Mouse (Mus musculus): ENCODE data around the gene Sdk2. TPM values are rescaled to one million over a fixed set of nuclear protein-coding genes. Genes with fewer than 3 reads are reported as not detected.
A peak's percentile ranks its signal among the peaks of the same experiment; 100 is the strongest.

The Sdk2 gene
- polyA plus RNA-seq, 1 experiment = 3.0 TPM

DNA sequence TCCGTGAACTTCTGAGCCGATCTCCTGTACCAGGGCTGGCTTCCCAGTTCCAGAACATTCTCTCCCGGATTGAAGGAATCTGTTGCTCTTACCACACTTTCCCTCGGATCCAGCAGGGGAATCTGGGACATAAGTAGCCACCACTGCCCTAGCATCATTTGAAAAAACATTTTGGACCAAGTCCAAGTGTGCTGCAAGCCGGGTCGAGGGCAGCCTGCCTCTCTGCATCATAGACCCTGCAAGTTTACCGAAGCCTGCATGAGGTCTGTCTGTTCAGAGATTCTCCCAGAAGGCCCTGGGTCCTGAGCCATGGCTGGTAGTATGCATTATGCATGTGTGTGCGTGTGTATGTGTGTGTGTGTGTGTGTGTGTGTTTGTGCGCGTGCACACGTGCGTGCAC is 271.0 kb downstream of the Sdk2 start:
- H3K27me3 ChIP-seq (ENCODE audit: control insufficient read depth, insufficient read depth, low read length) = no peaks in the 10 kb centered on the region
- no peak overlapping the region for H3K4me3 ChIP-seq (ENCODE audit: extremely low read depth, insufficient read depth, insufficient read length)
- no peaks in the 10 kb centered on the region for H3K36me3 ChIP-seq (ENCODE audit: control insufficient read depth, insufficient read depth, low read length)
- 89% methylated on average over 12 of the region's 12 CpGs for WGBS
- TF ChIP-seq POLR2A (IDR thresholded peaks at IDR 0.05; ENCODE audit: low read depth, low read length) (no peak), CTCF (IDR thresholded peaks at IDR 0.05; ENCODE audit: extremely low read depth, insufficient read depth, insufficient read length, insufficient replicate concordance) (no peak)
- no peaks in the 10 kb centered on the region for H3K4me1 ChIP-seq (ENCODE audit: control insufficient read depth, insufficient read depth, insufficient read length)
- H3K27ac ChIP-seq (ENCODE audit: insufficient read depth, low read length) = no peak overlapping the region
- no peak for DNase-seq (ENCODE audit: low read depth in 1 of 2, low spot score in 2 of 2)

DNA sequence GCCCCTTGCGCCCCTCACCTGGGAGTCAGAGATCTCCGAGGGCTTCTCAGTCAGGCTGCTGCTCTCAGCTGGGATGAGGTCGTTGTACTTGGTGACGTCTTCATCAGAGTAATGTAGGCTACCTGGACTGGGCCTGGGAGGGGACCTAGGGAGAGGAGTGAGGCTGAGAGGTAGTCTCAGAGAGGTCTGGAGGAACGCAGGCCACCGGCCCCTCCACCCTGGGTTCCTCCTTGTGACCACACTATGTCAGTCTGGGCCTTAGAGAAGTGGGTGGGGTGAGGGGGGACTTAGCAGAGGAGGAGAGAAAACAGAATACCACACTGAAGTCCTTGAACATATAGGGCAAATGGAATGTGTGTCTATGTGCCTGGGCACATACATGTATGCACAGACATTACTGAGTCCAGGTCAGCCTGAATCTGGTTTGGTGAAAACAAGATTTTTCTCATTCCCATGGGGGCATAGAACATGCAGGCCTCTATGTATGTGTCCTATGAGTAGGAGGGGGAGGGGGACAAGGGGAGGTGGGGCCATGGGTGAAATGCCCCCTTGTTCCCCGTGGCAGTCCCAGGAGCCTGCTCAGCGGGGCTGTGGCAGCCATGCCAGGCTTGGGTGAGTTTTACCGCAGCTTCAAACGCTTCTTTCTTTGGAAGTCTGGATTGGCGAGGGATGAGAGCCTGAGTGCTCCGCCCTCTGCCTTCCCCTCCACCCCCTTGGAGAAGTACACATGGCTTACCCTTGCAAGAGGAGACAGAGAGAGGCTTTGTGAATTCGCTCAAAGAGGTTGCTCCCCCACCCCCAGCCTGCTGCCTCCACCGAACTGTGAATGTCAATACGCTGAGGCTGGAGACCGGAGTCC is 275.3 kb downstream of the Sdk2 start:
- Histone ChIP-seq H3K36me3 (ENCODE audit: control insufficient read depth, insufficient read depth, low read length) (no peaks in the 10 kb centered on the region), H3K27ac (ENCODE audit: insufficient read depth, low read length) (no peak overlapping the region), H3K27me3 (ENCODE audit: control insufficient read depth, insufficient read depth, low read length) (no peaks in the 10 kb centered on the region), H3K4me1 (ENCODE audit: control insufficient read depth, insufficient read depth, insufficient read length) (peaks cover 23% of the 10 kb centered on the region), H3K4me3 (ENCODE audit: extremely low read depth, insufficient read depth, insufficient read length) (no peak overlapping the region)
- TF ChIP-seq POLR2A (IDR thresholded peaks at IDR 0.05; ENCODE audit: low read depth, low read length) = no peak
- TF ChIP-seq CTCF (IDR thresholded peaks at IDR 0.05; ENCODE audit: extremely low read depth, insufficient read depth, insufficient read length, insufficient replicate concordance) = no peak
- WGBS = 86% methylated on average over 16 of the region's 16 CpGs
- no peak for DNase-seq (ENCODE audit: low read depth in 1 of 2, low spot score in 2 of 2)

DNA sequence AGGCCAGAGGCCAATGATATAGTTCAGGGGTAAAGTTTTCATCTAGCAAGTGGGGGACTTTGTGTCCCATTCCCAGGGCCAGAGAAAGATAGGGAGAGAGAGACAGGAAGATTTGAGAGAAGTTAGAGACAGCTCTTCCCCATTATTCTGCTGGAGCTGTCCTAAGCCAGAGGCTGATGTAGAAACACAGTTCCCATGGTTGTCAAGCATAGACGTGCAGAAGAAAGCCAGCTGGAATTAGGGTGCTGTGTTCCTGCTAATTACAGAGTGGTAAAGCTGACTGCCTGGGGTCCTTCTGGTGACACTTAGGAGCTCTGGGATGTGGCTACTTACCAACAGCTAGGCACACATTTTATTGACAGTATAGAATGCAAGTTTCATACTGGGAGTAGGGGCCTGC is 277.7 kb downstream of the Sdk2 start:
- whole genome bisulfite sequencing = 81% methylated on average over 1 of the region's 1 CpGs
- Histone ChIP-seq H3K27ac (ENCODE audit: insufficient read depth, low read length) (peak overlapping the region; percentile 59), H3K4me3 (ENCODE audit: extremely low read depth, insufficient read depth, insufficient read length) (no peak overlapping the region)

DNA sequence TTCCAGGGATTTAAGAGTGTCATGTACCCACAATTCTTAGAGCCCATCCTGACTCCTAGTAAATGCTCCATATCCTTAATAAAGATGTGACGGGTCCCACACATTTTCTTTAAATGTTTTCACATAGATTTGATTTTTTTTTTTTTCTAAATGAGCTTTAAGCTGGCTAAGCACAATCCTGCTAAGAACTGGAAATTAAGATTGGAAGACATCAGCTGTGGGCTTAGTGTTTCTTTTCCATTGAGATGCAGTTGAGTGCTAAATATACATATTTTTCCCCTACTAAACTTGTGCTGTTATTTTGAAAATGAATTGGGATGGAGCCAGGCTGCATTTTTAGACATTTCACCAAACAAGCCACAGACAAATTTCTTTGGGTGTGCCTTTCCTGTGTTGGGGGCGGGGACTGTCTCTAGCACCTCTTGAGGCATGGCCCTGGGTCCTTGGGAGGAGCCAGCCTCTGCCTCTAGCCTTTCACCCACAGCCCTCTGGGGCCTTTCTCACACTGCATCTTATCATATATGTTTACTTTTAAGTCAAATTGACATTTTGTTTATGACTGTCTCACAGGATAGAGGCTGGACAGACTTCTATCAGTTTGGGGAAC is 278.6 kb downstream of the Sdk2 start:
- no peak for TF ChIP-seq CTCF (IDR thresholded peaks at IDR 0.05; ENCODE audit: extremely low read depth, insufficient read depth, insufficient read length, insufficient replicate concordance)
- TF ChIP-seq POLR2A (IDR thresholded peaks at IDR 0.05; ENCODE audit: low read depth, low read length) = no peak
- Histone ChIP-seq H3K36me3 (ENCODE audit: control insufficient read depth, insufficient read depth, low read length) (no peaks in the 10 kb centered on the region), H3K27me3 (ENCODE audit: control insufficient read depth, insufficient read depth, low read length) (no peaks in the 10 kb centered on the region), H3K4me1 (ENCODE audit: control insufficient read depth, insufficient read depth, insufficient read length) (peaks cover 39% of the 10 kb centered on the region), H3K27ac (ENCODE audit: insufficient read depth, low read length) (peak overlapping the region; percentile 59), H3K4me3 (ENCODE audit: extremely low read depth, insufficient read depth, insufficient read length) (no peak overlapping the region)
- peak; percentile 25 to 62 for DNase-seq (ENCODE audit: low read depth in 1 of 2, low spot score in 2 of 2)
- WGBS = 30% methylated on average over 2 of the region's 2 CpGs

More for the DNA sequence above, 277.7 kb downstream of the Sdk2 start:
- H3K27me3 ChIP-seq (ENCODE audit: control insufficient read depth, insufficient read depth, low read length) = no peaks in the 10 kb centered on the region
- TF ChIP-seq POLR2A (IDR thresholded peaks at IDR 0.05; ENCODE audit: low read depth, low read length) (no peak), CTCF (IDR thresholded peaks at IDR 0.05; ENCODE audit: extremely low read depth, insufficient read depth, insufficient read length, insufficient replicate concordance) (no peak)
- H3K4me1 ChIP-seq (ENCODE audit: control insufficient read depth, insufficient read depth, insufficient read length) = peaks cover 39% of the 10 kb centered on the region
- H3K36me3 ChIP-seq (ENCODE audit: control insufficient read depth, insufficient read depth, low read length) = no peaks in the 10 kb centered on the region
- no peak for DNase-seq (ENCODE audit: low read depth in 1 of 2, low spot score in 2 of 2)

DNA sequence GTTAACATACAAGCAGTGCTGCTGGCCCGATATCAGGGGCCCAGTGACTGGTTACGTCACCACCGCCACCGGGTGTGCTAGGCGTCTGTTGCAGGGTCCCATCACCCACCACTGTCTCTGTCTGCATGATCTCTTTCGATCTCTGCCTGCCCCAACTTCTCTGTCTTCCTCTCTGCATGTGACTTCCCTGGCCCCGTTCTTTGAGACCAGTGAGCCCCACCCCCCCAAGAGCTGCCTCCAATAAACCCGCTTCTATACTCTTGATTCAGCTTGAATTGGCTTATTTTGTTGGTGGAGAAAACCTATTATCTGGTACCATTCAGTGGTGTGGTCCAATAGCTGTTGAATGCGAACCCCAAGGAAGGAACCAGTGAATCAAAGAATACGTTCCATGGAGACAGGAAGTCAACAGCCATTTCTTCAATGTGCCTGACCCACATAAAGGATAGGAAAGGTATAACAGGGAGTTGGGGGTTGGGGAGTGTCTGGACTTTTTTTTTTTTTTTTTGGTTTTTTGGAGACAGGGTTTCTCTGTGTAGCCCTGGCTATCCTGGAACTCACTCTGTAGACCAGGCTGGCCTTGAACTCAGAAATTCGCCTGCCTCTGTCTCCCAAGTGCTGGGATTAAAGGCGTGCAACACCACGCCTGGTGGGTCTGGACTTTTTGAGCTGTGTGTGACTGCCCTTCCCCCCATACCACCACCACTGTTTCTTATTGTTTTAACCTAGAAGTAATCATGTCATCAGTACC is 279.2 kb downstream of the Sdk2 start:
- TF ChIP-seq POLR2A (IDR thresholded peaks at IDR 0.05; ENCODE audit: low read depth, low read length) = no peak
- TF ChIP-seq CTCF (IDR thresholded peaks at IDR 0.05; ENCODE audit: extremely low read depth, insufficient read depth, insufficient read length, insufficient replicate concordance) = no peak
- no peak overlapping the region for H3K4me3 ChIP-seq (ENCODE audit: extremely low read depth, insufficient read depth, insufficient read length)
- peak overlapping the region; percentile 55 for H3K27ac ChIP-seq (ENCODE audit: insufficient read depth, low read length)
- peaks cover 39% of the 10 kb centered on the region for H3K4me1 ChIP-seq (ENCODE audit: control insufficient read depth, insufficient read depth, insufficient read length)
- peak in 1 of 2 experiments; percentile 18 for DNase-seq (ENCODE audit: low read depth in 1 of 2, low spot score in 2 of 2)
- H3K27me3 ChIP-seq (ENCODE audit: control insufficient read depth, insufficient read depth, low read length) = no peaks in the 10 kb centered on the region
- H3K36me3 ChIP-seq (ENCODE audit: control insufficient read depth, insufficient read depth, low read length) = no peaks in the 10 kb centered on the region
- 44% methylated on average over 13 of the region's 13 CpGs for WGBS

DNA sequence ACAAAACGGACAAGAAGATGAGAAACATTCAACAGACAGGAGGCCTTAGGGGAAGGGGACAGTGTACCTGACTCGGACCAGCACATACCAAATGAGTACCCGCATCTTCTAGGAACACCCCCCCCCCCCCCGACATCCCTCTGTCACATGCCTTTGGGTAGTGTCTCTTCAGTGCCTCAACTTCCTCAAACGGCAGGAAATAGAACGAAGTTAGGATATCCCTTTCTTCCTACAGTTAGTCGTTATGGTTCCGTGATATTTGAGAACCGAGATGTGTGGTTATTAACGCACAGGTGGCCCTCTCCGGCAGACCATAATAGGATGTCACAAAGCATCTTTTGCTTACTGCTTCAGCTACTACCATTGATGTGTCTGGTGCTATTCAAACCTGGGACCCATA is 279.8 kb downstream of the Sdk2 start:
- DNase-seq (ENCODE audit: low read depth in 1 of 2, low spot score in 2 of 2) = peak in 1 of 2 experiments; percentile 17
- no peaks in the 10 kb centered on the region for H3K27me3 ChIP-seq (ENCODE audit: control insufficient read depth, insufficient read depth, low read length)
- H3K27ac ChIP-seq (ENCODE audit: insufficient read depth, low read length) = peak overlapping the region; percentile 55
- WGBS = 20% methylated on average over 11 of the region's 11 CpGs
- H3K4me1 ChIP-seq (ENCODE audit: control insufficient read depth, insufficient read depth, insufficient read length) = peaks cover 39% of the 10 kb centered on the region
- no peak for TF ChIP-seq CTCF (IDR thresholded peaks at IDR 0.05; ENCODE audit: extremely low read depth, insufficient read depth, insufficient read length, insufficient replicate concordance)
- no peak for TF ChIP-seq POLR2A (IDR thresholded peaks at IDR 0.05; ENCODE audit: low read depth, low read length)
- no peaks in the 10 kb centered on the region for H3K36me3 ChIP-seq (ENCODE audit: control insufficient read depth, insufficient read depth, low read length)
- H3K4me3 ChIP-seq (ENCODE audit: extremely low read depth, insufficient read depth, insufficient read length) = no peak overlapping the region
